Mouse (Mus musculus) myocyte (in vitro differentiated cells): ENCODE data around the gene Pld5.

Source experiments
- CEBPB ChIP-seq: IDR thresholded peaks from 2 replicates; pipeline ENCODE4 v1.6.1; 2011; ENCODE audit warnings: mild to moderate bottlenecking, moderate library complexity; ENCODE audit not compliant: poor library complexity, insufficient read depth, severe bottlenecking
- E2F4 ChIP-seq: IDR thresholded peaks from one replicate; pipeline ENCODE4 v1.6.1; 2011; ENCODE audit warnings: mild to moderate bottlenecking, control low read depth, moderate library complexity; ENCODE audit not compliant: insufficient read depth
- MAX ChIP-seq: IDR thresholded peaks from one replicate; pipeline ENCODE4 v1.6.1; 2011; ENCODE audit warnings: low read depth, mild to moderate bottlenecking, control low read depth
- MYOG ChIP-seq, 3 experiments: IDR thresholded peaks; one replicate each; pipeline ENCODE4 v1.6.1; 2011; ENCODE audit warnings: control low read depth in 2 of 3, low read depth in 2 of 3, mild to moderate bottlenecking in 2 of 3; ENCODE audit not compliant: insufficient read length in 2 of 3, control insufficient read depth in 1 of 3, insufficient read depth in 1 of 3
- POLR2A ChIP-seq: IDR thresholded peaks from one replicate; pipeline ENCODE4 v1.6.1; 2011; ENCODE audit warnings: low read depth, mild to moderate bottlenecking, control low read depth, moderate library complexity; ENCODE audit not compliant: insufficient read length
- POLR2AphosphoS2 ChIP-seq: IDR thresholded peaks from one replicate; pipeline ENCODE4 v1.6.1; 2011; ENCODE audit warnings: low read depth, control low read depth; ENCODE audit not compliant: insufficient read length
- REST ChIP-seq: IDR thresholded peaks from one replicate; pipeline ENCODE4 v1.6.1; 2011; ENCODE audit warnings: mild to moderate bottlenecking, control low read depth, moderate library complexity; ENCODE audit not compliant: insufficient read depth, insufficient read length
- TCF12 ChIP-seq: IDR thresholded peaks from one replicate; pipeline ENCODE4 v1.6.1; 2011; ENCODE audit warnings: mild to moderate bottlenecking, control low read depth; ENCODE audit not compliant: poor library complexity, insufficient read depth, severe bottlenecking
- USF1 ChIP-seq: IDR thresholded peaks from one replicate; pipeline ENCODE4 v1.6.1; 2011; ENCODE audit warnings: low read depth, mild to moderate bottlenecking, control low read depth, moderate library complexity

DNA sequence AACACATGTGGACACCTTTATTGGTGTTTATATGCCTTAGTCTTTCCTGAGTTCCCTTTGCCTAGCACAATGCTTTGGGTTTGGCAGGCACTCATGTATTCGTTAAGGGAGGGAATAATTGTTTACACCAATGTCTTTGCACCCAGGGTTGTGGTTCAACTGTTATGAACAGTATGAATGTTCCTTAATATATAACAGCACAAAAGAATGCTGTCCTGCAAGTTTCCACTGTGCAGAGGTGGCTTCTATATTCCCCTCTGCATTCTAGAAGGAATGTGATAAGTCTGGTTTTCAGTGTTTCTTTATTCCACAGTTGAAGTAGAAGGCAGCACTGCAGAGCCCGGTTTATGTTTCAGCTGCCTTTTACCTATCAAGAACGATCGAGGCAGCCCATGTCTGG is 286.2 kb downstream of the Pld5 start:
- TF ChIP-seq POLR2A (no peak), MAX (no peak), USF1 (no peak), TCF12 (no peak), POLR2AphosphoS2 (no peak), MYOG (IDR thresholded peaks at IDR 0.05; ENCODE audit: control insufficient read depth in 1 of 3, insufficient read depth in 1 of 3, insufficient read length in 2 of 3, low read depth in 2 of 3) (no peak), E2F4 (no peak), CEBPB (no peak), REST (no peak)
